Mouse (Mus musculus): ENCODE data around the gene Avpi1.

GRCm38 (mm10) chr19:42151990-42152389 lies 23.1 kb upstream of the Avpi1 start:
- peak; percentile 90 for TF ChIP-seq CTCF (IDR thresholded peaks at IDR 0.05; ENCODE audit: low read depth, low read length)
- TF ChIP-seq POLR2A (IDR thresholded peaks at IDR 0.05; ENCODE audit: extremely low read depth, insufficient read depth, low read length) = no peak

Data from liver, adult 2 months (tissue).